Mouse (Mus musculus) limb, embryonic 13.5 days (tissue): ENCODE measurements around the gene Gpr137. TPM values are rescaled to one million over a fixed set of nuclear protein-coding genes. Genes with fewer than 3 reads are reported as not detected.

Experiments used
- ATAC-seq: fragments of 200-750 bp; cut with Nextera tagmentation; 2 replicates; pipeline ENCODE4 v1.8.0; 2017; ENCODE audit warnings: low read depth, moderate number of reproducible peaks, moderate TSS enrichment; ENCODE audit not compliant: low FRiP score
- H3K27ac ChIP-seq: fragments of 300-500 bp; sonication (generic); 2 replicates; pipeline ENCODE4 v1.5.1; 2015; ENCODE audit warnings: inconsistent platforms, mild to moderate bottlenecking, moderate library complexity
- H3K27me3 ChIP-seq: fragments of 300-500 bp; sonication (generic); 2 replicates; pipeline ENCODE4 v1.6.1; 2015; ENCODE audit warnings: mild to moderate bottlenecking, inconsistent platforms
- H3K36me3 ChIP-seq: fragments of 300-500 bp; sonication (generic); 2 replicates; pipeline ENCODE4 v1.6.1; 2015; ENCODE audit warnings: inconsistent platforms, mild to moderate bottlenecking, moderate library complexity
- H3K4me1 ChIP-seq: fragments of 300-500 bp; sonication (generic); 2 replicates; pipeline ENCODE4 v1.6.1; 2015; ENCODE audit warnings: inconsistent platforms
- H3K4me2 ChIP-seq: fragments of 300-500 bp; sonication (generic); replicated peaks from 2 replicates; pipeline ENCODE4 v1.6.1; 2015; ENCODE audit warnings: inconsistent platforms, mild to moderate bottlenecking, moderate library complexity
- H3K4me3 ChIP-seq: fragments of 300-500 bp; sonication (generic); 2 replicates; pipeline ENCODE4 v1.5.1; 2015; ENCODE audit warnings: moderate library complexity, mild to moderate bottlenecking, inconsistent platforms
- H3K9ac ChIP-seq: fragments of 300-500 bp; sonication (generic); 2 replicates; pipeline ENCODE4 v1.6.1; 2015; ENCODE audit warnings: mild to moderate bottlenecking, inconsistent platforms
- H3K9me3 ChIP-seq: fragments of 300-500 bp; sonication (generic); 2 replicates; pipeline ENCODE4 v1.6.1; 2016; ENCODE audit warnings: inconsistent platforms
- WGBS: fragments of 180-500 bp; shearing (Covaris S2); methylation state at CpG from one replicate; pipeline ENCODE4 v1.1.7; 2015; 5-methylcytosine and 5-hydroxymethylcytosine counted together
- polyA plus RNA-seq: library from polyadenylated mRNA; unstranded; fragments of >200 nt; fragmentation: Nextera tagmentation; extraction: Ambion mirVana; gene quantifications from 2 replicates; pipeline ENCODE4 v1.2.1, GENCODE M21; 2015

The Gpr137 gene
- polyA plus RNA-seq, 1 experiment from 2014 or later: 33.0 TPM

- peak overlapping the region; percentile 69 for H3K4me3 ChIP-seq
- H3K4me2 ChIP-seq: peak overlapping the region; percentile 97
- peaks cover 19% of the 10 kb centered on the region for H3K4me1 ChIP-seq
- ATAC-seq: no peak
- H3K9ac ChIP-seq: peak overlapping the region; percentile 84
- no peaks in the 10 kb centered on the region for H3K27me3 ChIP-seq
- H3K9me3 ChIP-seq: no peaks in the 10 kb centered on the region
- WGBS: 70% methylated on average over 5 of the region's 5 CpGs
- peak overlapping the region; percentile 95 for H3K27ac ChIP-seq
- H3K36me3 ChIP-seq: peaks cover 31% of the 10 kb centered on the region
Observed at GRCm38 (mm10) chr19:6949951-6950350, 7.7 kb upstream of the Gpr137 start.

GRCm38 (mm10) chr19:6949532-6949931 is 7.3 kb upstream of the Gpr137 start:
- 92% methylated on average over 5 of the region's 5 CpGs for WGBS
- Histone ChIP-seq H3K9me3 (no peaks in the 10 kb centered on the region), H3K9ac (no peak overlapping the region; the same call in 1 of the 2 replicates), H3K36me3 (peaks cover 27% of the 10 kb centered on the region), H3K4me2 (peak overlapping the region; percentile 97; the same call in 1 of the 2 replicates), H3K4me3 (0 out of 2 replicates have a peak overlapping the region, but pooled peaks have one; percentile 5), H3K27ac (no peak overlapping the region), H3K27me3 (no peaks in the 10 kb centered on the region), H3K4me1 (peaks cover 19% of the 10 kb centered on the region)
- no peak for ATAC-seq

DNA sequence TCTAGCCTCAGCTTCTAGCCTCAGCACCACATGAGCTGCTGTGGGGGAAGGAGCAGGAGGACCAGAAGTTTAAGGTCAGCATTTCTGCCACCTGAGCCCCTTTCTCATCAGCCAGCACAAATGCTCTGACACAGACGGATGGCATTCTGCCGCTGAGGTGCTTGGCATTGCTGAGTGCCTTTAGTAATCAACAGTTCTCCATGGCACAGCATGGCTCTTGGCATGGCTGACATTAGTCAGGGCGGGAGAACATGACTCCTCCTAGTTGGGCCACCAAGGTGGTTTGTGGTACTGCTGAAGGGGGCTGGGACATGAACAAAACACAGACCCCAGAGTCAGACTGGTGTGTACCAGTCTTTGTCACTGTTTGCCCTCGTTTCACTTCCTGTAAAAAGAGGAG is 5.9 kb upstream of the Gpr137 start:
- H3K4me1 ChIP-seq: peaks cover 23% of the 10 kb centered on the region
- WGBS: 81% methylated on average over 4 of the region's 4 CpGs
- ATAC-seq: no peak
- no peak overlapping the region for H3K27ac ChIP-seq
- H3K36me3 ChIP-seq: peaks cover 16% of the 10 kb centered on the region
- H3K9me3 ChIP-seq: no peaks in the 10 kb centered on the region
- H3K4me2 ChIP-seq: no peak overlapping the region
- no peaks in the 10 kb centered on the region for H3K27me3 ChIP-seq
- no peak overlapping the region for H3K4me3 ChIP-seq
- no peak overlapping the region for H3K9ac ChIP-seq

GRCm38 (mm10) chr19:6947742-6948141 is 5.5 kb upstream of the Gpr137 start:
- WGBS: 43% methylated on average over 4 of the region's 4 CpGs

DNA sequence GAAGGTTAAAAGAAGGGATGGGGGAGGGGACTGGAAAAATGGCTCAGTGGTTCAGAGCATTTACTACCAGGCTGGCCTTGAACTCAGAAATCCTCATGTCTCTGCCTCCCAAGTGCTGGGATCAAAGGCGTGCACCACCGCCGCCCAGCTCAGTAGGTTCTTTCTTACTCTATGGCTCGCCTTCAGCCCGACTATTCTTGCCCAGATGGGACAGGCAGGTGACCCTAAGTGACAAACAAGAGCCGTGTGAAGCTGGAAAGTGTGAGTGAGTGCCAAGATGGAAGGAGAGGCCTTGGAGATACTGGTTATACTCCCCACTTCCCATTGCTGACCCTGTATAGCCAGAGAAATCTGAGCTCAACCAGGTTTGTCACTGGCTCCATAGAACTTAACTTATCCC is 1.4 kb upstream of the Gpr137 start:
- H3K4me2 ChIP-seq: no peak overlapping the region
- no peak overlapping the region for H3K4me3 ChIP-seq
- no peak overlapping the region for H3K27ac ChIP-seq
- no peak overlapping the region for H3K9ac ChIP-seq
- no peaks in the 10 kb centered on the region for H3K27me3 ChIP-seq
- ATAC-seq: no peak
- WGBS: 89% methylated on average over 6 of the region's 6 CpGs
- peaks cover 24% of the 10 kb centered on the region for H3K4me1 ChIP-seq
- no peaks in the 10 kb centered on the region for H3K9me3 ChIP-seq
- peaks cover 11% of the 10 kb centered on the region for H3K36me3 ChIP-seq

More at GRCm38 (mm10) chr19:6947742-6948141, 5.5 kb upstream of the Gpr137 start:
- no peaks in the 10 kb centered on the region for H3K9me3 ChIP-seq
- no peak overlapping the region for H3K27ac ChIP-seq
- no peaks in the 10 kb centered on the region for H3K27me3 ChIP-seq
- no peak overlapping the region for H3K4me3 ChIP-seq
- no peak overlapping the region for H3K9ac ChIP-seq
- no peak for ATAC-seq
- H3K4me2 ChIP-seq: no peak overlapping the region
- peaks cover 16% of the 10 kb centered on the region for H3K36me3 ChIP-seq
- H3K4me1 ChIP-seq: peaks cover 23% of the 10 kb centered on the region

DNA sequence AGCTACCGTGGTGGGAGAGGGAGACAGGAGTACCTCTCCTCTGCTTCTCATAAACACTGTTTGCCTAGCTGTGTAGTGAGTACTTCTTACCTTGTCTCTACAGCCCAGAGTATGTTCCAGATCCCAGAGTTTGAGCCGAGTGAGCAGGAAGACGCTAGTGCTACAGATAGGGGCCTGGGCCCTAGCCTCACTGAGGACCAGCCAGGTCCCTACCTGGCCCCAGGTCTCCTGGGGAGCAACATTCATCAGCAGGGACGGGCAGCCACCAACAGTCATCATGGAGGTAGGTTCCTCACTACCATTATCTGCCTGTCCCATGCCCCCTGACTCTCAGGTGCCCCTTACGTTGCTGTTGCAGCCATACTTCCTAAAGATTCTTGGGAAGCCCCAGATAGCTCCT is 484 bp upstream of the Gpr137 start:
- no peaks in the 10 kb centered on the region for H3K9me3 ChIP-seq
- H3K9ac ChIP-seq: peak overlapping the region; percentile 85
- H3K36me3 ChIP-seq: peaks cover 11% of the 10 kb centered on the region; the same call in 1 of the 2 replicates
- peaks cover 24% of the 10 kb centered on the region for H3K4me1 ChIP-seq
- WGBS: 24% methylated on average over 5 of the region's 5 CpGs
- 0 out of 2 replicates have a peak, but pooled peaks cover 1% of the 10 kb centered on the region for H3K27me3 ChIP-seq
- H3K27ac ChIP-seq: peak overlapping the region; percentile 90
- peak overlapping the region; percentile 98 for H3K4me2 ChIP-seq
- 0 out of 2 replicates have a peak, but pooled peaks have one; percentile 2 for ATAC-seq
- peak overlapping the region; percentile 70 for H3K4me3 ChIP-seq

DNA sequence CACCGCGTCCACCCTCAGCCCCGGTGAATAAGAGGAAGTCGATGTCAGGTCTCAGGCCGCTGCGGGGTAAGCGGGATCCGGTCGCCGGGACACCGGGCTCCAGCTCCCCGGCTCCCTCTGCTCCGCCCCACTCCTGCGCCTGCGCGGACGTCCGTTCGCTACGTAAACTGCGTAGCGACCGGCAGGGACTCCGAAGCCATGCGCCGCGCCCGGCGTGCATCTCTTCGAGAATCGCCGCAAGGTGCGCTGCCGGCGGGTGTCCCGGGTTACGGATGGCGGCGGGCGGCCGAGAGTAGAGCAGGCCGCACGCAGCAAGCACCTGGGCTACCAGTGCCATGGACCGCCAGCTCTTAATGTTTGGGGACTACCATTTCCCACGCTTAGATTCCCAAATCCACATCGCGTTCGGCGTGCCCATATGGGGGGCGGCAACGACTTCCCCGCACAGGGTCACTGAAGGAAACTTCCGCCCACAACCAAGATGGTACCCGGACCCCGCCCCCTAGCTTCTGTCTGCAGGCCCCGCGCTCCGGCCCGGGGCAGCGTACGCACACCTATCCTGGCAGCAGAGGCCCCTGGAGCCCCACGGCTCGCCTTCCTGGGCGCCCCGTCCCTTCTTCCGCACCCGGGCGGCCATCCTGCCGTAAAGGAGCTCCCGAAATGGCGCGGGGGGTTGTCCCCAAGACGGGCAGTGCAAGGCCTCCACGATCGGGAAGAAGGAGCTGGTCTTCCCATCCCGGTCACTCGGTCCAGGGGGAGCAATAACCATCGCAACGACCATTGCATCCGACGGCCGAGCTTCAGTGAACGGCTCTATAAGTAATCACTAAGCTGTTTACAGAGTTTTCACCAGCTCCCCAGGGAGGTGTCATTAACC is 670 bp downstream of the Gpr137 start, which contains the start of gene Bad:
Gene Bad, plus strand, starts transcription at position 490 of the 877 bp plus-strand sequence.
- peak; percentile 77 for ATAC-seq
- H3K4me1 ChIP-seq: peaks cover 24% of the 10 kb centered on the region
- WGBS: under 1% methylated on average over 83 of the region's 83 CpGs
- H3K27me3 ChIP-seq: peaks cover 7% of the 10 kb centered on the region; the same call in 1 of the 2 replicates
- no peaks in the 10 kb centered on the region for H3K9me3 ChIP-seq
- H3K4me2 ChIP-seq: peak within 1 kb of the TSS; percentile 98
- H3K27ac ChIP-seq: peak within 1 kb of the TSS; percentile 90
- peaks cover 11% of the 10 kb centered on the region; the same call in 1 of the 2 replicates for H3K36me3 ChIP-seq
- H3K4me3 ChIP-seq: peak within 1 kb of the TSS; percentile 70
- peak within 1 kb of the TSS; percentile 89 for H3K9ac ChIP-seq

DNA sequence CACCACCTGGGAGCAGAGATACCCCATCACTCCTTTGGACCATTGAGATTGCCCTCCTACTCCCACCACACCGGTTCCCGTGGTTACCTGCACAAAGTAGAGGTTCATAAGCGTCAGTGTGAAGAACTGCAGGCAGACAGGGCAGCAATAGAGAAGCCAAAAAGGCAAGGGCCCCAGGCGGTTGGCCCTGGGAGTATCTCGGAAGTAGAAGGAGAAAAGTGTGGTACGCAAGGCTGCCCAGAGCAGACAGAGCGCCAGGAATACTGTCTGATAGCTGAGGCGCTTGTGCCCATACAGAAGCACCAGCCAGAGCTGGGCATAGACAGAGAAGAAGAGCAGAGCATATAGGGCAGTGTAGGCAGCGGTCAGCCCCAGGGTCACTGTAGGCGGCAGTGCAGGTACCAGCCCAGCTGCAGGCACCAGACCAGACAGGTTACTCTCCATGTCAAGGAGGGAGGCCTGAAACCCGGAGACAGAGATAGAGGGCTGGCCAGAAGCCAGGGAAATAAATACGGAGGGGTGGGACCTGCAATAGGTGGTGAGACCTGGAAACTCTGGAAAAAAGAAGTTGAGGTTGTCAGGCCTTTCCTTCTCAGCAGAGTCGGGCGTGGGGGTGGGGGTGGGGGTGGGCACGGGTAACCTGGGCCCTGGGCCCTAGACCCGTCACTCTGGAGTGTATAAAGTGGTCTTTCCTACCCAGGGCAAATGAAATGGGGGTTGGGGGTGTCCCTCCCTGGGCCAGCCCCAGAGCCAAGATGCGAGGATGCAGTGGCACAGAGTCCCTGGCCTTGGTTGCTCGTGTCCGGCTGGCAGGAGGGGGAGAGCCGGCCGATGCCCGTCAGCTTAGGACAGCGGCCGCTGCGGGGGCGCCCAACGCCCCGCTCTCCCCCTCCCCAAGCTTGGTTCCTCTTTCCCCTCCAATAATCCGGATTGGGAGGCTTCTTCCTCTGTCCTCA is 1.6 kb downstream of the Gpr137 start:
- peak overlapping the region; percentile 70 for H3K4me3 ChIP-seq
- no peaks in the 10 kb centered on the region for H3K9me3 ChIP-seq
- peak; percentile 2; the same call in 1 of the 2 replicates for ATAC-seq
- peaks cover 24% of the 10 kb centered on the region for H3K4me1 ChIP-seq
- peaks cover 16% of the 10 kb centered on the region for H3K27me3 ChIP-seq
- WGBS: 22% methylated on average over 28 of the region's 29 CpGs
- no peak overlapping the region for H3K27ac ChIP-seq
- H3K9ac ChIP-seq: peak overlapping the region; percentile 89
- peaks cover 5% of the 10 kb centered on the region; the same call in 1 of the 2 replicates for H3K36me3 ChIP-seq
- H3K4me2 ChIP-seq: peak overlapping the region; percentile 98

- Histone ChIP-seq H3K9ac (no peak overlapping the region), H3K27me3 (peaks cover 29% of the 10 kb centered on the region), H3K4me1 (peaks cover 24% of the 10 kb centered on the region), H3K27ac (no peak overlapping the region), H3K9me3 (no peaks in the 10 kb centered on the region), H3K4me3 (no peak overlapping the region), H3K36me3 (no peaks in the 10 kb centered on the region), H3K4me2 (peak overlapping the region; percentile 98; the same call in 1 of the 2 replicates)
- ATAC-seq: no peak
- 89% methylated on average over 20 of the region's 20 CpGs for WGBS
Observed at GRCm38 (mm10) chr19:6939106-6940002, 2.9 kb downstream of the Gpr137 start.

DNA sequence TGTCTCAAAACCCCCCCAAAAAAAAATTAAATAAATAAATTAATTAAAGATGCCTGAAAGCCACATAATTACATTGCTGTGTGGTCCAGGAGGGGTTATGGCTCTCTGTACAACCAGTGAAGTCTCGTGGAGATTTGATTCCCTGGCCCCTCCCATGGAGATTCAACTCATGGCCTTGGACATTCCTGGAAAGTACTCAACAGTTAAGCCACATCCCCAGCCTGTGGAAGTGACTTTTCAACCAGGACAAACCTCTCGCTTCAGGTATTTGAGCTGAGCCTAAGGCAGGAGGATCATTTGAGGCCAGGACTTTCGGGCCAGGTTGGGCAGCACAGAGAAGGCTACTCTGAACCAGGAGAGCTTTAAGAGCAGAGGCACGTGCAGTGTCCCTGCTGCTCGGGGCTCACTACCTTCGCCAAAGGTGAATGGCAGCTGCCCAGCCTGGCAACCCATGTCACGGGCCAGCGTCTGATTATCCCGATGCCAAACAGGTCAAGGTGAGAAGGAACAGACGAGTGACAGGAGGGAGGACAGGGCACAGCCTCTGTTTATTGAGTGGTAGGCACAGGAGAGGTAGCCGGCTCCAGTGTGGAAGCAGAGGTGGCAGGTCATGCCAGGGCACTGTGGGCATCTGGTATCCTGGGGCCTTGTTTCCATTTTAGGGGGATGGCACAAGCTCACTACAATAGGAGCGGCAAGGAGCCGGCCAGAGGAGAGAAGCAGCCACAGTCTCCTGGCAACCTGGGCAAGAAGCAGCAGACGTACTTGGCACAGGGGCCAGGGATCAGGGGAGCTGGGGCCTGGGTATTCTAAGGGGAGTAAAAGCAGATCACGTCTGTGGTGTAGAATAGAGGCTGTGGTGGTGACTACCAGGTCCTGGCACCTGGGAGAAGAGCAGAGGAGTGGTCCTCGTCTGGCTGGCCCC is 4.5 kb downstream of the Gpr137 start:
- peaks cover 28% of the 10 kb centered on the region for H3K4me1 ChIP-seq
- H3K4me3 ChIP-seq: no peak overlapping the region
- H3K27ac ChIP-seq: no peak overlapping the region
- peaks cover 44% of the 10 kb centered on the region for H3K27me3 ChIP-seq
- H3K4me2 ChIP-seq: no peak overlapping the region
- WGBS: 78% methylated on average over 16 of the region's 16 CpGs
- no peaks in the 10 kb centered on the region for H3K36me3 ChIP-seq
- H3K9ac ChIP-seq: no peak overlapping the region
- H3K9me3 ChIP-seq: no peaks in the 10 kb centered on the region
- no peak for ATAC-seq
